Mouse (Mus musculus) brain, embryonic 18.5 days (tissue): ENCODE data around the gene Hist1h2an.
"Not testable (repeated sequence)": the region's sequence is repeated elsewhere in the genome, so short reads cannot be mapped to it uniquely, and the experiment has no call there.

Experiments used
- DNase-seq: peaks from one replicate; pipeline ENCODE4 v3.0.0-alpha.2; 2012; ENCODE audit warnings: low read depth, low spot score

The Hist1h2an gene

DNA sequence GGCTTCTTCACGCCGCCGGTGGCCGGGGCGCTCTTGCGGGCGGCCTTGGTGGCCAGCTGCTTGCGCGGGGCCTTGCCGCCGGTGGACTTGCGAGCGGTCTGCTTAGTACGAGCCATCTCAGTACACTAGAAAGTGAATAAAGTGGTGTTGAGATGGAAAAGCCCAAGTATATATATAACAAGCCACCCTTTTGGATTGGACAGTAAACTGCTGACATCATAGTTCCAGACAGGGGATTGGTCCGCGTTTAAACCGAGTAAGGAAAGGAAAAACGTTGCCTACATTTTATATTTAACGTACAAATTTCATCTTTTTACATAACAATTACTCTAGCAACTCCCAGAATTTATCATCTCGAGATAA lies 3.8 kb downstream of the Hist1h2an start, which contains the start of gene Hist1h3i:
Gene Hist1h3i (minus strand): TSS at position 116 of the 363 bp plus-strand sequence.
- peak; percentile 86 for DNase-seq

DNA sequence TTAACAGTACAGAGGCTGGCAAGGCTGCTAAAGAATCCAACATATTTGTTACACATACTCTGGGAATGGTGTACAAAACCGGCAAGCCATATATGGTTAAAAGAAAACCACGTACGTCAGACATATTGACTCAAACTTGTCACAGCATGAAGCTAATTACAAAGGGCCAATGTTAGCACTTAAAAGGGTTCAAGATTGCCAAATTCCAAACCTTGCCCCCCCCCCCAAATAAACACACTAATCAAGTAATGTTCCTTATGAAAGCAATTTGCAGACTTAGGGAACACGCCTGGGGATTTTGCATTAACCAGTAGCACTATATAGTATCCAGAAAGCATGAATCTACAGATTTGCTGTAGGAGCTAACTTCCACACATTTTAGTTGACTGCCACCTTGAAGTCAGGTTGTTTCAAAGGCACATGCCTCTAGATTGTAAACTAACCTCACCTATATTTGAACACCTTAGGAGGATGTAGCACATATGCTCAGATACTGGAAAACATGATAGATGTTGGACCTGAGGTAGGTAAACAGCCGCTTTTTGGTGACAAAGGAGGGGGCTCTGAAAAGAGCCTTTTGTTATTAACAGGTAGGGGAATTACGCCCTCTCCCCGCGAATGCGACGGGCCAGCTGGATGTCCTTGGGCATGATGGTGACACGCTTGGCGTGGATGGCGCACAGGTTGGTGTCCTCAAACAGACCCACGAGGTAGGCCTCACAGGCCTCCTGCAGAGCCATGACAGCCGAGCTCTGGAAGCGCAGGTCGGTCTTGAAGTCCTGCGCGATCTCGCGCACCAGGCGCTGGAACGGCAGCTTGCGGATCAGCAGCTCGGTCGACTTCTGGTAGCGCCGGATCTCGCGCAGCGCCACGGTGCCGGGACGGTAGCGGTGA lies 4.4 kb downstream of the Hist1h2an start:
- not testable (repeated sequence) for DNase-seq

DNA sequence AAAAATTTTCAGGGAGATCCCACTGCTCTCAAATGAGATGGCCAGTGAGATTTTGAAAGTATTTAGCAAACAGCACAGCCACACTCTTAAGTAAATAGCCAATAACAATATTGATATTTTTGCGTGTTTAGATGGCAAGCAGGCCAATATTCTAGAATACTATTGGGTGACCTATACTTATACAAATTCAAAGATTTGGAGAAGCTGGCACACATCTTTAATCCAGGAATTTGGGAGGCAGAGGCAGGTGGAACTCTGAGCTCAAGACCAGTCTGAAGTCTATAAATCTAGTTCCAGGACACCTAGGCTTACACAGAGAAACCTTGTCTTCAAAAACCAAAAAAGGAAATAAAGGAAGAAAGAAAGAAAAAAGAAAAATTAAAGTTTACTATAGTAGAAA lies 5.4 kb downstream of the Hist1h2an start:
- DNase-seq = no peak

- no peak for DNase-seq
These were observed 5.9 kb downstream of the Hist1h2an start for GRCm38 (mm10) chr13:21781021-21781555.

- no peak for DNase-seq
These were observed 7.0 kb downstream of the Hist1h2an start, which contains the start of gene Hist1h1b for GRCm38 (mm10) chr13:21779767-21780731. Gene Hist1h1b (minus strand): TSS chr13:21780625.

DNA sequence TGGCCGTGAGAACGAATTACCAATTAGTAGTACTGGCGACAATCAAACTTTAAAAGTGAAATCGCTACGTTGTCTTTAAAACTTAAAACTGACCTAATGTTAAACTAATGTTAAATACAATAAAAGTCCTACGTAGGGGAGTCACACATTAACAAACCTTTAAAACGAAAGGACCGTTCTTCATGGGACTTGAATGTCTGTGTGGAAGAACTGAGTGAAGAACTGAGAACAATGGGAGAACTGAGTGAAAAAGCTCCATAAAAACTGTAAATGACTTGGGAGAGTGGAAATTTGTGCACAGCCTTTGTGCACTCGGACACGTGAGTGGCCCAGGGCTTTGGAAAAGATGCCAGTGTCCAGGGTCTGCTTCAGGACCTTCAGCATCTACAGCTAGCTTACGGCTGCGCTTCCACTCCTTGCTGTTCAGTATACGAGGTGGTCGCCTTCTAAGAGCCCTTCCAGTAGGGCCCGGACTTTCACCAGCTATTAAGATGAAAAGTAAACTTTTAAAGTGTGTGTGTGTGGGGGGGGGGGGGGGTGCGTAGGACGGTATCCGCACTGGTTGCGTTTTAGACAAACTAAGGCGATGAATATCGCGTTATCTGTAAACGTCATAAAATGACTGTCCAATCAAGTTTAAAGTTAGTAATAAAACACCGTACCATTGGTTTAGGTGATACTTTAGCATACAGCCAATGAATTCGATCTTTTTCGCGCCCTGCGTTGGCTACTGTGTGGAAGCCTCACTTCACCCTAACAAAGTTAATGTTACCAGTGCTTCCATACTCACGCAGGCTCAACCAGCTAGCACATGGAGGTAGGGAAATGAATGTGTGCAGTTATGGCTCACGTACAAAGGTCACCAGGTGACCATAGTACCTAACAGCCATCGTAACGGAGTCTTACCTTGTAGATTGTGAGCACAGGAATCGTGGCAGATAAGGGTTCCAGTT lies 7.9 kb downstream of the Hist1h2an start:
- peak; percentile 88 for DNase-seq

DNA sequence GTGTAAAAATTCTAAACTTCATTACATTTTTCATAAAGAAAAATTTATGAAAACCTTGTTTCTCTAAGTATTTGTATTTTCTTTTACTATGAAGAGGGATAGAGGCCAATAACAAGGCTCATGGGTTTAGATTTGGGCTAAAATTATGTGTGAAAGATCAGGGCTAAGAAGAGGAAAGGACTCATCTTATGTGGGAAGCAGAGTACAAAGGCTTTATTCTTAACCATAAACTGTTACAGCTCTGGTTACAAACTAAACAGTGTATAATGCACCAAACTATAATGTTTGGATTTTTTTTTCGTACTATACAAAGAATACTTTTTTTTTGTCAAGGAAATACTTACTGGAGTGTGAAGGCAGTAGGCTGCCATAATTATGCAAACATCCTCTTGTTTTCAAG lies 31.3 kb downstream of the Hist1h2an start:
- no peak for DNase-seq

GRCm38 (mm10) chr13:21754294-21755001 lies 32.6 kb downstream of the Hist1h2an start:
- not testable (repeated sequence) for DNase-seq

DNA sequence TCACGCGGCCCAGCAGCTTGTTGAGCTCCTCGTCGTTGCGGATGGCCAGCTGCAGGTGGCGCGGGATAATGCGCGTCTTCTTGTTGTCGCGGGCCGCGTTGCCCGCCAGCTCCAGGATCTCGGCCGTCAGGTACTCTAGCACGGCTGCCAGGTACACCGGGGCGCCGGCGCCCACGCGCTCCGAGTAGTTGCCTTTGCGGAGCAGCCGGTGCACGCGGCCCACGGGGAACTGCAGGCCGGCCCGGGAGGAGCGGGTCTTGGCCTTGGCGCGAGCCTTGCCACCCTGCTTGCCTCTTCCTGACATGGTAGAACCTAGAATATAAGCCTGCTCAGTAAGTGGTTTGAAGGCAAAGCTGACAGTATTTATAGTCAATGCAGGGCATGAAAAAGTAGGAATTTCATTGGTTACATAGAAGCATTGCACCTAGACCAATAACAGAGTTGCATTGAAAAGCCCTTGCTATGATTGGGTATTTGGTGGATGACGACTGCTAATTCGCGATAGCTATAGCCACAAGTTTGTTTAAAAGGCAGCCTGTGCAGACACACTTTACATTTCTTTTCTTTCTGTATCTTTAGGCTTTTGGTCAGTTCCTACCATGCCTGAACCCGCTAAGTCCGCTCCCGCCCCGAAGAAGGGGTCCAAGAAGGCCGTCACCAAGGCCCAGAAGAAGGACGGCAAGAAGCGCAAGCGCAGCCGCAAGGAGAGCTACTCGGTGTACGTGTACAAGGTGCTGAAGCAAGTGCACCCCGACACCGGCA lies 33.3 kb downstream of the Hist1h2an start, which contains the start of the genes Hist1h2ak and Hist1h2bn:
Gene Hist1h2ak (minus strand): TSS at position 304 of the 762 bp plus-strand sequence.
Gene Hist1h2bn (plus strand): TSS at position 600 of the 762 bp plus-strand sequence.
- peak; percentile 92 for DNase-seq

- no peak for DNase-seq
These were observed 33.9 kb downstream of the Hist1h2an start for GRCm38 (mm10) chr13:21753051-21753523.

- DNase-seq = no peak
These were observed 34.7 kb downstream of the Hist1h2an start for GRCm38 (mm10) chr13:21752356-21752755.

DNA sequence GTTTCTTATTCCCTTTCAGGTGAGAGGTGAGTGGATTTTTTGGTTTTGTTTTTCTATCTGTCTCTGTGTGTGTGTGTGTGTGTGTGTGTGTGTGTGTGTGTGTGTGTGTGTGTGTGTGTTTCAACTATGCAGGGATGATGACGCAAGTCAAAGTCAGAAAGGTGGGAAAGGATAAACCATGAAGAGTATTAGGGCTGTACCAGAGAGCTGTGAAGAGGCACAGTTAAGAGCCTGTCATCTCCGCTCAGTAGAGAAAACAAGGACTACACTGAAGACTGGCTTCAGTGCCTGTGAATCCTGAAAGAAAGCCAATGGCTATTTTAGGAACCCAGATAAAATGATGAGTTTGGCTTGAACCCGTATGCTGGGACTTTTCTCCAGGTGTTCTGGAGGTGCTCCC lies 35.2 kb downstream of the Hist1h2an start:
- DNase-seq = no peak

GRCm38 (mm10) chr13:21751417-21751816 lies 35.6 kb downstream of the Hist1h2an start:
- DNase-seq = no peak

GRCm38 (mm10) chr13:21750159-21751017 lies 36.6 kb downstream of the Hist1h2an start, which contains the start of gene Hist1h4k:
Gene Hist1h4k (minus strand): TSS chr13:21750505.
- DNase-seq = peak; percentile 82

- no peak for DNase-seq
These were observed 37.4 kb downstream of the Hist1h2an start for GRCm38 (mm10) chr13:21749387-21750158.

DNA sequence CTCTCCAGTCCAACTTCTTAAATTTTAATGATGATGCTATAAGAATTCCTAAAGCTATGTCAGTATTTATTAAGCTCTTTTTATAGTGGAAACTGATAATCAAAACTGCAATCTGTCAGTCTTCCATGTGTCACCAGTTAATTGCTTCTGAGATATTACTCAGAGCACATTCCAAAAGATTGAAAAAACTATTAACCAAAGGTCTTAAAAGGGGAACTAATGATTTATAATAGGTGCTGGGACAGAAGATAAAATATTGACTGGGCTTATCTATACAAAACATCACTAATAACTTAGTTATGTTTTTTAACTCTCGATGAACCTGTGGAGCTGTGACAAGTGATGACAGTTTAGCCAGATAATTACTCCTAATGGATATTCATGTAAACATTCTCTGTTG lies 42.0 kb downstream of the Hist1h2an start:
- DNase-seq = no peak
